Mouse (Mus musculus) Muller cell, postnatal 12 days (primary cell): ENCODE data around the gene Scfd2.

Experiments
- DNase-seq: peaks from one replicate; pipeline ENCODE4 v3.0.0-alpha.2; 2015; ENCODE audit errors: inconsistent ontology term

Scfd2 gene

DNA sequence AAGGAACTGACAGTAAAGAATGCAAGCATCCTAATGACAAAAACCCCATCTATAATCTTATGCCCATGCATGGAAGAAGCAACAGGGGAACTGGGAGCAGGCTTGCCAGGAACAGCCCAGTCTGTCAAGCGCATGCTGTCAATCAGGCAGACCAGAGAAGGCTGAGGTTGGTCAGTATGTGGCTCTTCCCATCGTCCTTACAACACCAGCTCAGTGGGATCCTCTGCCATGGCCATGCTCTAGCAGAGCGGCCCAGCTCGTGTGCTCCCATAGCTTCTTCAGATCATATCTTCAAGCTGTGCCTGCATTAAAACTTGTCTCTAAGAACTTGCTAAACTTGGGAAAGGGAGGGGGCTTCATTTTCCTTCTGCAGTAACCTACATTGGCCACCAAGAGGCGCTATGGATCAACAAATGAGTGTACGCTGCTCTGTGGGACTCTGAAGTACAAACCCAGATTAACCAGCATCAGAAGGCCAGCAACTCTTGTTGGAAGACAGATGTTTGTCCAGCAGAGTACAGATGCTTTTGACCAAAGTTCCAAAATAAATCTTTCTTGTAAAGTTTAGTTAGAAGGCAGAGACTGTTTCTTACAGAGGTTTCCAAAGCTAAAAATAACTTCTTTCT is 220.2 kb downstream of the Scfd2 start:
- DNase-seq = peak; percentile 57

DNA sequence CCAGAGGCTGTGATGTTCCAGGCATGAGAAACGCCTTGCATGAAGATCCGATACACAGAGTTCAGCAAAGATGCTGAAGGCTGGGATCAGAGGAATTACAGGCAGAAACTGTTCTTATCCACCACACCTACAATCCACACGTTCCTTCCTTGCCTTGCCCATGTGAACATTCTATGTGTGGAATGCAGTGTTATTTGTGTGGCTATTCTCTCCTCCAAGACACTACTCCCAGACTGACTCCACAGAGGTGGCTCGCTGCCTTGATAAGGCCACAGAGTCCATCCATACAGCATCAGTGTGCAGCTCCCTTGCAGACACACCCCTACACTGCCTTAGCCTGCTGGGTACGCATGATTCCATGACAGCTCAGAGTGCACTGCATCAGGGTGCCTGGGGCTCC is 221.5 kb downstream of the Scfd2 start:
- DNase-seq = no peak

DNA sequence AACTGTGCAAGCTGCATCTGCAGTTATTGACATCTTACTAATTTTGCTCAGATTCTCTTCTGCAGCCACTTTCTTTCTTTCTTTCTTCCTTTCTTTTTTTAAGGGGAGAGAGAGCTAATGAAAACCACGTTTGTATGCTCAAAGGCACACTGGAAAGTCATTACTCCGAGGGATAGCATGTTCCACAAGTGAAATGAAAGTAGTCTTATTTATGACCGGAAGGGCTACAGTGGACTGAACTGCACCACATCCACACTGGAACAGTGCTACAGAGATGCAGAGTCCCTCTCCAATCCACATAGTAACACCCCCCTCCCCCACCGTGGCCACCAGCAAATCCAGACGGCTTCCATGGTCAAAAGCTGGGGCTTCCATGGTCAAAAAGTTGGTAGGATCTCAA is 224.3 kb downstream of the Scfd2 start:
- no peak for DNase-seq

DNA sequence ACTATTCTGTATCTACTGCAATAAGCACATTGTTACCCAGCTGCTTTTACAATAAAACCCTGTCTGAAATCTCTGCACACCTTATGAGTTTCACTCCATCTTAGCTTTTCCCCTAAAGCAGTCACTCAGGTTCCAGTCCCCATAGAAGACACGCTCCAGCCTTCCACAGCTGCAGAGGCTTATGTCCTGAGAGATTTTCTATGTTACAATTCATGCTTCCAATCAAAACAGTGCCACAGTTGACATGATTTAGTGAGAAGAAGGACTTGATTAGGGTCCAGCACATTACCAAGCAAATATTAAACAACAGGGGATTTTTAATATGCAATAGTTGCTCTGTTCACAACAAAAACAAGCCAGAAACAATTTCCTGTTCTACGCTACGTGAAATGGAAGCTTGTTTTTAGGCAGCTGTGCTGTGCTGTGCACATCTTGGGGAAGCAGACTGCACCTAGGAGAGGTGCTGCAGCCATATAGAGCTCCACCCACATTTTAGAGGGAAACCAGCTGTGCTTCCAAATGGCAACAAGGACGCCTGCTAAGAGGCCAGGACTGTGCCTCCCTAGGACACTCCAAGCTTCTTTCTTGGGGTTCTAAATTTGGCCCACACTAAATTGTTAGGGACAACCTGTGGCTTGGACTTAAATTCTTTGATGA is 225.9 kb downstream of the Scfd2 start:
- DNase-seq = no peak

DNA sequence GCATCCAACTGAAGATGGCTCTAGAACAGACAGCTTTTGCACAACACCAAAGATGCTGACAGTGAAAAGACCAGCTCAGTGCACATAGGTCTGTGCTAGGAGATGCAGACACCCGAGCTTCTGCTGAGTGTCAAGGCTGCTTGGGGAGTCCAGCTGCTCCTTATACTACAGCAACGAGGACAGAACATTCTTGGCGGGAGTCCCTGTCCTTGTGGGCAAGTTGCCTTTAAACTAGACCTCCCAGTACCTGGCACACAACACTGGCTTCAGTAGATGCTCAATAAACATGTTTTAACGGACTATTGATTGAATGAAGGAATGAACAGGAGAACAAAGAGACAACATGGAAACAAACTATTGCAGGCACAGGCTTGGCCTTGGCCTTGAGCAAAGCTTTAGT is 226.8 kb downstream of the Scfd2 start:
- no peak for DNase-seq

DNA sequence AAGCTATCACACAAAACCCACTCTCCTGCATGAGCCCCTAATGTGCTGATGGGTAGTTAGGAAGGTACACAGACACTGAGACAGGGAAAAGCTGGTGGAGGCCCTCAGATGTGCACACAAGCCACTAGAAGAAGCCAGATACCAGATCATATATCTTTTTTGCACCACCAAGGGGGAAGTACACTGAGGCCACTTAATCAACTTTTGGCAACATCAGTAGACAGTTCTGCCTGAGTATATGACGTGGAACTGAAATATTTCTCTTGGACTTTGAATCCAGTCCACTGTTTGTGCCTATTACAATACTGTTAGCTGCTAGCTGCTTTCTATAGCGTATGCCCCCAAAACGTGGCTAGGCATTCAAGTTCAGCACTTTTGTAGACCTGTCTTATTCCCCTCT is 229.2 kb downstream of the Scfd2 start:
- DNase-seq = no peak

DNA sequence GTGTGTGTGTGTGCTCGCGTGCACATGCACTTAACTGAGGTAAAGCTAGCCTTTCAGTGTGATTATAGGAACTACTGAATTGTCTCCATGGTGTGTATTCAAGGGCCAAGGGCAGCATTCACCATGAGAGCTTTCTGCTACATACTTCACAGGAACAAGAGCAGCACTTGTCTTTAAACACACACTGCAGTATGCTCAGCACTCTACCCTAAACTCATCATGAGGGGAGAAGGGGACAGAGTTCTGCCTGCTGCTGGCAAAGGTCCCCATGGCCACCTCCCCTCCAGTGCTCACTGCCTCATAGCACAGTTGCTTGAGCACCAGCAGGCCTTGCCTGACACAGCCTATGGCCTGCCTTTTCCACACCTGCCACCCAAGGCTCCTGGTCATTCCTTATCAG is 230.1 kb downstream of the Scfd2 start:
- DNase-seq = no peak

DNA sequence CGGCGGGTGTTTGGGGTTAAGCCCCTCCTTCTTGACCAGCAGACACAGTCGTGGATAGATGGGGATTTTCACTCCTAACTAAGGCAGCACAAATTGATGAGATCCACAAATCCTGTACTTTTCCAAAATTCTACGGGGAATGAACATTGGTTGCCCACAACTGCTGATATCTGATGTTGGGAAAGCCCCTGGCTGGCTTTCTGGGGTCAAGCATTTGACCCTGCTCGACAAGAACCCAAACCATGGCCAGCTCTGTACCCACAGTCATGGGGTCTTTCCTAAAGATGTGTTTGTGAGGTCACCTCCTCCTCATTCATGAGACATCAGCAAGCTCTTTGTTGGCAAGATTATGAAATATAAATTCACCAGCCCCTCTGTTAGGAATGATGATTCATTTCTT is 230.6 kb downstream of the Scfd2 start:
- peak; percentile 36 for DNase-seq

DNA sequence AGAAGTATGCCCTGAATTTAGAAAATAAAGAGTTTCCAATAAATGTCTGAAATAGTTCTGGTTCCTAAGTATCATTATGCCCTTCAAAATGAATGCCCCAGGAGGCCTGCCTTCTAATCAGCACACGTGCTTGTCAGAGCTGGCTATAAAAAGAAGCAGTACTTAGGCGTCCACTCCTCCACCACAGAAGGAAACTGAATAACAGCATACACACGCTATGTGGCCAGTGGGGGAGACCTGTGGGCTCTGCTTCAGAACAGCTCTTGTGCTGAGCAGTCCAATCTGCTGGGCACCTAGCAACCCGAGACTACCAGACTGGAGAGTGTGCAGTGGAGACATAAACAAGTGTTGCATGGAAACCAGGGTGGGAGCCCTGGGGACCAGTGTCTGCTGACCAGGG is 231.4 kb downstream of the Scfd2 start:
- no peak for DNase-seq

DNA sequence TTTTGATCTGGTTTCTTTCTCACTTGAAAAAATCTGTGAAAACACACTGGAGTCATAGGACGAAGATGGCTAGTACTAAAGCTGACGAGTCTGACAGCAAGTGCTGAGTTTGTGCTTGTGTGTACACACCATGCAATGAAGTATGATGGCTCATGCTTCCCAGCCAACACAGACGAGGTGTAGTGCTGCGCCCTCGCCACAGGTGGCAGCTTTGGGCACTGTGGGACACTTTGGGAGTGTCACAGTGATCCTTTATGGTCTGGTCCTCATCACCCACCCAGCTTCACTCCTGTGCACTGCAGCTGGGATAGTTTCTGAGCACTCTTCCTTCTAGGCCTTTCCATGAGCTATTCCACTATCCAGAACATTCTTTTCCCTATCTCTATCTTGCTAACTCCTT is 234.4 kb downstream of the Scfd2 start:
- DNase-seq = no peak

DNA sequence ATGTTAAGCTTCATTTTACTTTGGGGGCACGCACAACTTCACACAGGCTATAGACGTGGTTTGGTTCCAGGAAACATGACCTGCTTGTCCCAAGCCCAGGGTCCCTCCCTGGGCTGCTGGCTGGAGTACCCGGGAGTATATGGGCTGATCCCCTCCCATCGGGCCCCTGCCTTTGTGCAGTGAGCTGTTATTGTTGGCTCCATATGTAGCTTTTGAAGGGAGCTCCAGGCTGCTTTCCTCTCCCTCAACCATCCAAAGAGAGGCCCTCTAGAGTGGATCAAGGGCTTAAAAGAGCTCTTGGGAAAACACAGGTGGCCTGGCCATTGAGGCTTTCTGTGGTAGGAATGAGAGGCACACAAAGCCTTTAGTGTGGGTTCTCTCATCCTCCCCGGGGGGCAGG is 235.5 kb downstream of the Scfd2 start:
- no peak for DNase-seq

DNA sequence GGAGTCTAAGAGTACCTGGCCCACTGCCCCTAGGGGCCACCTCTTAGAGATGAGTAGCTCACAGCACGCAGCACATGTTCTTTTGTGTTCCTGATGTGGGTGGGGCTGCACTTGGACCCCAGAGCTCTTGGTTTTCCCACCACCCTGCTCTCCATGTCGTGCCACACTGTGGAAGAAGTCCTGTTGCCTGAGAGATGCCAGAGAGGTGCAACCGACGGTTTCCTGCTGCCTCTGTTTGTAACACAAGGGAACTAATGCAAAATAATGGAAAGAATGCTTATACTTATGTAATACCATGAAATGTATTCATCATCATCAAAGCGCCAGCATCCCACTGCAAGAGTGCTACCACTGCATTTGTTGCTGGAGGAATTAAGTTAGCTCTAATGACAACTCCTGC is 238.0 kb downstream of the Scfd2 start:
- DNase-seq = no peak

DNA sequence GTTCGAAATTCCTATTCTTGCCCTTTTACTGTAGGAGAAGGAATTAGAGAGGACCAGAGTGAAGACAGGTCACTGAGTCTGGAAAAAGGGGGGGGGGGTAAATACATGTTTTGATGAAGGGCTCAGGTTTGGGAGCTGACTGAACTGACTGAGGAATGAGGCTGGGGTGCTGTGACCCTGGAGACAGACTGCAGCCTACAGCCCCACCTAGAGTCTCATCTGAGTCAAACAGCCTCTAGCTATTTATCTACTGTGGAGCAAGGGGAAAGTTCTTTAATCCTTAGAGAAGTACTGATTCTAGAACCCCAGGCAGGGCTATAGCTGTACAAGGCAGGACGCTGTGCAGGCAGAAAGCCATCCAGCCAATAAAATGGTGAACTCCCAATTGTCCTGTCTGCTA is 239.5 kb downstream of the Scfd2 start:
- DNase-seq = no peak

DNA sequence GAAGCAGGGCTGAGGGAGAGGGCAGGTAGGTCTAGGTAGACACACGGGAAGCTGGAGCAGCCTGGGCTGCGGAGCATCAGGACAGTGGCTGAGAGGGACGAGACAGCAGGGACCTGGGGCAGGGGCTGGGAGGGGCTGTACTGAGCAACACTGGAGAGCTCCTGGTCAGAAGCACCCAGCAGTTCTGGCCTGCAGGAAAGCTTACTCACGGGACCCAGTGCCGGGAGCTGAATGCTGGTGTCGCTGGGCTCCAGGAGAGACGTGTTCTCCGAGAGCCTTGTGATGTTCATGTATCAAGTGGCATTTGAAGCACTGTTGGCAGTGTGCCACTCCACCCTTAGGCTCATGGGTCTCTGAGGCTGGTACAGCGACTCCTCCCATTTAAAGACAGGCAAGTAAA is 240.0 kb downstream of the Scfd2 start:
- no peak for DNase-seq

DNA sequence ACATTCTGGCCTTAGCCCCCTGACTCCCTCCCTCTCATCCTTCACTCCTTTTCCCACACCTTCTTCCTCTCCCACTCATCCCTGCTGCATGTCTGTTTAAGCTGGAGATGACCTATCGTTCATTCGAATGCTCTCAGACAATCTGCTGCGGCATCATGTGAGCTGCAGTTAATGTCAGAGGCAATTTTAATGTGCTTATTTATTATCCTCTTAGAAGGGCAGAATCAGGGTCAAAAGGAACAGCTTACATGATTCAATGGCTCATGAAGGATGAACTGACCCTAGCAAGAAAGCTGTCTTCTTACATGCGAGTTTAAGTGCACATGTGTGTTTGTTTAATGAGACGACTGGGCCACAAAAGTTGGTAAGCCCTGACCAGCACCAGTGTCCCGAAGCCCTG is 241.6 kb downstream of the Scfd2 start:
- no peak for DNase-seq

DNA sequence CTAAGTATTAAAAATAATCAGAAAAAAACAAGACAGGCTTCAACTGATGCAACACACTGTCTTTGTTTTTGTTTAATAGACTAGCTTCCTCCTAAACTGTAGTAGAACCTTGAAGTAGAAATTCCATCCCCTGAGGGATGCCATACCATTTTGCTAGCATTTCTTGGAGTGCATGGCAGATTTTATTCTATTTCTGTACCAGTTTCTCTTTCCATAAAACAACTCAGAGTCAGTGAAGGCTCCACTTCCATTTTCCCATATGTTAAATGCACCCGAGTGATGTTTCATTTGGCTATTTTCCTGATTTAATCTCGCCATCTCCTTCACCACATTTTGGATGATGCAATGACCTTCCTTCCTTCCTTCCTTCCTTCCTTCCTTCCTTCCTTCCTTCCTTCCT is 243.4 kb downstream of the Scfd2 start:
- DNase-seq = no peak

DNA sequence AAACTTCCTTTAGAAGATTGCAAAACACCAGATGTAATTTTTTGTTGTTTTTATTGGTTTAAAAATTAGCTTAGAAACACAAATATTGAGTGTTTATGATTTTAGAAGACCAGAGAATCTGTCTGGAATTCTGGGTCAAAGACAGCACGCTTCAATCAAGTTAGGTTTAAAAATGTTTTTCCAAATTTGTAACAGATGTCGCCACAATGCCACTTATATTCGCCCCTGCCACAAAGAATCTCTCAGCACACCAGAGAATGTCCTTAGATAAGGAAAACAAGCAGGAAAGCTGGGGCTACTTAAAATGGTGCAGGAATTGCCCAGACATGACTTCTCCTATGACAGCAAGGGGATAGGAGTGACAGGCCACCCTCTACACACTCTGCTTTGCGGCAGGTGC is 245.3 kb downstream of the Scfd2 start:
- DNase-seq = no peak

DNA sequence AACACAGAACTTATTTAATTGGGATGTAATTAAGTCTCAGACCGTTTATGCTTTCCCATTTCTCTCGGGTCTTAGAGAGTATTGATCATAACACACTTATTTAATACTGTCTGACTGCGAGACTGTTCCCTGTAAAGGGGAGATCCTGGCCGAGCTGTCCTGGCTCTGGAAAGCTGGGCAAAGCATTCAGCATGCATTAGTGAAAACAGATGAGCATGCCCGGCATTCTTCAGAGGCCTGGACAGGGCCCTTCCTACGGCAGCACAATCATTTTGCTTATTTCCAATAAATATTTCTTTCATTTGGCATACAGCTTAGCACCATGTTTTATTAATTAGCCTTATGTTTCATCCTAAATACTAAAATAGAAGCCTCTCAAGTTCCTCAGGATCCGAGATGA is 245.8 kb downstream of the Scfd2 start:
- peak; percentile 20 for DNase-seq

DNA sequence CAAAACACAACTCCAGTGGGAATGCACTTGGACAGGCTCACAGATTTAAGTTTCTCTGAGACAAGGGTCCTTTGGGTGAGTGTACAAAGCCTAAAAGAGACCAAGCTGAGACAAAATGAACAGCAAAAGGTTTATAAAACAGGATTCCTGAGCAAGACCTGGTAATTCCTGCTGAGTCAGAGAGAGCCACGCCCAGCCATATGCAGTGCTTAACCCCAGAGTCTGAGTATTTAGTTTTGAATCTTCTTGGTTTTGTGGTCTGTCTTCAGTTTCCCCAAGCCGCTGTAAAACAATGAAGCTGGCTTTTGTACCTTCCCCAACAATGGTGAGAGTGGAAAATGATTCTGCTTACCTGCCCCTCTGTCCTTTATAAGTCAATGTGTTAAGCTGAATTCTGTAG is 246.3 kb downstream of the Scfd2 start:
- no peak for DNase-seq

DNA sequence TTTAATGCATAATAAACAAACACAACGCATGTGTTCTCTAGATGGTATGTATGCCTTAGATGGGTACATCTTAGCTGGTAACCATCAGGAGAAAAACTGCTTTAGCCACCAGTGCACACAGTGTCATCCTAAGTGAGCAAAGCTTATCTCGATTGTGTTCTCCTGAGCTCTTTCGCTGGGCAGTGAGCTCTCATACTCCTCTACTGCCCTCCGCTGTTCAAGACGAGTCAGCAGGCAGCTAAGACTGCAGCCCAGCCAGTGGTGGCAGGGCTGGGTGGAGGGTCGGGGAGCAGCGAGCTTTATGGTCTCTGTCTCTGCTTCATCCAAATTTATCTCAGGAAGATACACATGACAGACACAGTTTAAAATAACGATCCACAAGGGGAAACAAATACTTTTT is 248.0 kb downstream of the Scfd2 start:
- no peak for DNase-seq

DNA sequence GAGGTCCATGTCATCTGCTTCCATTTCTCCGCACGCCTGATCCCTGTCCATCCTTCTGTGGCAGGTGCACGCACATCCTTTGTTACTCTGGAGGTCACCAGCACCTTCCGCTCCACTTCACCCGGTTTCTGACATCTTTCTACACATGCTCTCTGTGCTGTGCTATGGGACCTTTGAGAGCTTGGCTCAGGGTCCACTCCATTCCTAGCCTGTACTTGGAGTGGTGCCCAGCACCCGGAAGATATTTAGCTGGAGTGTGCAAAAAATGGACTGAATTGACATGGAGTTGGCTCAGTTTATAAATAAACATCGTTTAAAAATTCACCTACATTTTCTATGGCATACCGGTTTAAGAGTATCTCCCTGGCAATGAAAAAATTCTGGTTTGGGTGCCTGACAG is 250.1 kb downstream of the Scfd2 start:
- peak; percentile 60 for DNase-seq

DNA sequence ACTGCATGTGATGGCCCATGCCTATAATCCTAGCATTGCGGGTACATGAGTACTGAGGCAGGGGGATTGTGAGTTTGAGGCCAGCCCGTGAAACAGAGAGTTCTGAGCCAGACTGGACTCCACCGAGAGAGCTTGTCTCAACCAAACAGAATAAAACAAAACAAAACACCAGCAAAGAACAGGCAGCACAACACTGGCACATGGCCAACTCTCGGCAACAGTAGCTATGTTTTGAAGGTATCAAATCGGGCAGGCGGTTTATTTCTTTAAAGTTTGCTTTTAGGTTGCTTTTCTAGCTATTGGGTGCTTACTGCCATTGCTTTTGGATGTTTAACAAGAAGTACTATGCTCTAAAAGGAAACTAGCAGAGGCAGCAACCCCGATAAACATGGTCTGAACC is 251.9 kb downstream of the Scfd2 start:
- DNase-seq = no peak

DNA sequence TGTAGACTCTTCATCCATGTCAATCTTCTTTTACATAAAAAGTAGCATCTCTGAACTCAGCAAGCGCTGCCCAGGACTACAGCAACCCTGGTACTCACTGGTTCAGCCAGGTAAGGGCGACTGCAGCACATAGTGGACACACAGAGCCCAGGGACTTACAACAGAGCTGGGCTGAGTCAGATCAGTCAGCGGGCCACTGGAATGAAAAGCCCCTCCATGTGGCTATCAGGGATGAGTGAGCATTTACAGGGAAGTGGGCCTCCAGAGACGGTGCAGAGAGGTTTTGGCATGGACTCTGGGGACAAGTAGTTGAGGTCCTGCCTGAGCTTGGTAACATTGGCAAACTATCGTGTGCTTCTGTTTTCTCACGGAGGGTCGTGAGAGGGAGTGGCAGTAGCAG is 253.1 kb downstream of the Scfd2 start:
- no peak for DNase-seq

DNA sequence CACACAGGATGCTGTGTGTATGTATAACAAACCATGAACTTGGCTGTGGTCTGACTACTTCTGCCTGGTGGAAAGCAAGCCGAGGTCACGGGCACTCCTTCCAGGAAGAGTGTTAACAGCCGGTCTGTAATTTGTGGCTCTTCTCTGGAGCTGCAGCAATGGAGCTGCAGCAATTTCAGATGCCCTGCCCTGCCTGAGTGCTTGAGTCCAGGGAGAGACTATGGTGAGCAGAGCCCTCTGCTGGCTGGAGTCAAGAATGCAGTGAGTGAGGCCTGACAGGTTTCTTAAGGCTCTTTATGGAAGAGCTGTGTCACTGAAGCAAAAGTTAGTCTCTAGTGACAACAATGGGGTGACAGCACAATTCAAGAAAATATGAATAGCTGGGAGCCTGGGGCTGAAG is 253.8 kb downstream of the Scfd2 start:
- DNase-seq = peak; percentile 68
